Mouse (Mus musculus) retina, postnatal 1 day (tissue): ENCODE measurements at regions not wholly inside any gene's neighbourhood (a gene's known extent, or its start where the extent isn't known, plus 50 kb on each side); places are given as distances from the start of the nearest gene placed in this dataset.
A peak's percentile ranks its signal among the peaks of the same experiment; 100 is the strongest.

ENCODE experiments used
- DNase-seq: peaks from one replicate; pipeline ENCODE4 v3.0.0-alpha.2; 2012

GRCm38 (mm10) chr5:101120509-101121201 lies 275.1 kb downstream of the Gpat3 start:
- no peak for DNase-seq

DNA sequence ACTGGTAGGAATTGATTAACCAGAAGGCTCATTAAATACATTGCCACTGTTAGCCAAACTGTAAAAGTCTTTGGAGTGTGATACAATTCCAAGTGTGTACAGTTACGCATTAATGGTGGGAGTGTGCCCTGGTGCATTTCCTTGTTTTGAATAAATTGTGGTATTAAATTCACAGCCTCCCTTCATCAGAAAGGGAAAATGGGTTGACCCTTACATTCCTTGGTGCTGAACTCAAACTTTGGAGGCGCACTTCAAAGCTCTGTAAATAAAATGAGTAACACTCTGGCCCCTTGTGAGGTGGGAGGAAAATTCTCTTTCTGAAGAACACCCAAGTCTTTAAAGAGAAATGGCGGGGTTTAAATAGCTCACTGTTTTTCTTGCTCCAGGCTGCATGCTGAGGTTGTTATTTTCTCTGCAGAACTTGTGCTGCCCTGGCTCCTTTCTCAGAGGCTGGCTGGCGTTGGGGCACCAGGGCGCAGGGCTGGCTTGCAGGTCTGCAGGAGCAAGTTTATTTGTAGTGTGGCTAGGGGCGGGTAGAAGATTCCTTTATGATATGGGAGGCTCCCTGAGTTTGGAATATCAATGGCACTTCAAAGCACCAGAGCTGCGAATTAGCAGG lies 266.7 kb downstream of the Gpat3 start:
- DNase-seq = no peak

GRCm38 (mm10) chr5:101111619-101112018 lies 266.1 kb downstream of the Gpat3 start:
- no peak for DNase-seq

DNA sequence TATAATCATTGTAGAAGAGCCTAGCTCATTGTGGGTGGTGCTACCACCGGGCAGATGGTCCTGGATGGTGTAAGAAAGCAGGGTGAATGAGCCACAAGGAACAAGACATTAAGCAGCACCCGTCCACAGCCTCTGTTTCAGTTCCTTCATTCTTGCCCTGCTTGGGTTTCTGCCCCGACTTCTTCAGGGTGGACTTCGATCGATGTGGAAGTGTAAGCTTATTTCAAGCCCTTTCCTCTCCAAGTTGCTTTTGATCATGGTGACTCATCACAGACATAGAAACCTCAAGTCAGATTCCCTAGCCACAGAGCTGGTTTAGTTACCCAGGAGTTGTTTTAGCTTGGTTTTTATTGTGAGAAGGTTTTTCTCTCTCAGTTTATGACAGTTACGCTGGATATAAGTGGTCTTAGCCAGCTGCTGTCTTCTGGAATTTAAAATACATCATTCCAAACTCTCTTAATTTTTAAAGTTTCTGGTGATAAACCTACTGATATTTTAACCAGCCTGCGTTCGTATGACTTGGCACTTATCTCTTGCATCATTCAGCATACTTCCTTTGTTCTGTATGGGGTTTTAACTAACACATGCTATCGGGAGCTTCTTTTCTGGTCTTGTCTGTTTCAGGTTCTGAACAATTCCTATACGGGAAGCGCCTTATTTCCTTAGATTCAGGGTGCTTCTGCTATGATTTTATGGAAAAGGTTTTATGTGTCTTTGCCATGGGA lies 255.6 kb downstream of the Gpat3 start:
- DNase-seq = no peak

DNA sequence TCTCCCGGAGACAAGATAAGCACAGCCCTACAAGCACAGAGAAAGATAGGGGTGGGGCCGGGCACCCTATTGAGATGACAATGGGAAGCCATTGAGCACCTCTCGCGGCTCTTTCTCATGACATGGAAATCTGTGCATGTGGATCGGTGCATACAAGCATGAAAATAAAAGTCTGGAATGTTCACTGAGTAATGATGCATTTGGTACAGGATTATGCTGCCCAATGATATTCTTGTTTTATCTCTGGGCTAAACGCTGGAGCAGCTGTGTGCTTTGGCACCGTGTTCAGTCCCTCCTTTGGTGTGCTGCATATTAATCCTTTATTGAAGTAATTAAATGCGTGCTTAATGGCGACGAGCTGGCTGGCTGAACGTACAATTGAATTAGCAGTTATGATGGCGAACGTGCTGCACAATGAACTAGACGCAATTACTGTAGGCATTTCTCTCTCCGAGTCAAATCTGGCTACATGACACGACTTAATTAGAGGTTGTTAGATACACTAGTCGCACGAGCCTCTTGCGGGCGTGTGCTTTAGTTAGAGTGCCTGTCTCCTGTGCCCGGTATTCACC lies 245.6 kb downstream of the Gpat3 start:
- peak; percentile 71 for DNase-seq

DNA sequence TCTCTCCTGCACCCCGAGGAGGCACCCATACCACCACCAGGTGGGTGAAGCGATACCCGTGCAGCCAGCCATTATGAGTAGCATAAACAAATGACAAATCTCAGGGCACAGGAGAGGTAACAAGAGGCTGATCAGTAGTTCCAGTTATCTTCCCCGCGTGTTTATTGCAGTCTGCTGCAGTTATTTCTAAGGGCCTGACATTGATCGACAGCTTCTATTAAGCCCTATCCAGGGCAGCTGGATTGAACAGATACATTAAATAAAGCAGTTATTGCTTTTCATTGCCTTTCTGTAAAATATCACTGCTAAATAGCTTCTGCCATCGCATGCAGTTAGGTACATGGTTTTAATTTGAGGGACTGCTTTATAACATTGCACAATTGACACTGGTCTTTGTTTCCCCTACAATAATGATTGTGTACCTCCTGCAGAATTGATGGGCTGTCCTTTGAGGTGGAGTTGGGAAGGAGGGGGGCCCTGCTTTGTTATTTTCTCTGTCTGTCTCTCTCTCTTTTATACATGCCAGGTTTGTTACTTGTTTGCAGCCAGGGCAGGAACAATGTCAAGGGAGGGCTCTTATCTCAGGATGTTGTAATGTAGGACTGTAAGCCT lies 245.0 kb downstream of the Gpat3 start:
- DNase-seq = no peak

DNA sequence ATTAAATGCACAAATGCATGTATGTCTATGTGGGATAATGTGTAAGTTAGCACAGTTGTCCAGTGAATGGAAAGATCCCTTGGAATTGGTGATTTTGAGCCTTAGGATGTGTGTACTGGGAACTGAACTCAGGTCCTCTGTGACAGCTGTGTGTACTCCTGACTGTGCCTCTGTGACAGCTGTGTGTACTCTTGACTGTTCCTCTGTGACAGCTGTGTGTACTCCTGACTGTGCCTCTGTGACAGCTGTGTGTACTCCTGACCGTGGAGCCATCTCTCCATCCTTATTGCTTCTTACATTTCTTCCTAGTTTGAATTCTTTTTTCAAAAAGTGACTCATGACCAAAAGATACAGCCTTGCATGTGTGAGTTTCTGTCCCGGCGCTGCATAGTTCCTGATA lies 239.7 kb downstream of the Gpat3 start:
- no peak for DNase-seq

GRCm38 (mm10) chr5:101082611-101083010 lies 237.1 kb downstream of the Gpat3 start:
- no peak for DNase-seq

DNA sequence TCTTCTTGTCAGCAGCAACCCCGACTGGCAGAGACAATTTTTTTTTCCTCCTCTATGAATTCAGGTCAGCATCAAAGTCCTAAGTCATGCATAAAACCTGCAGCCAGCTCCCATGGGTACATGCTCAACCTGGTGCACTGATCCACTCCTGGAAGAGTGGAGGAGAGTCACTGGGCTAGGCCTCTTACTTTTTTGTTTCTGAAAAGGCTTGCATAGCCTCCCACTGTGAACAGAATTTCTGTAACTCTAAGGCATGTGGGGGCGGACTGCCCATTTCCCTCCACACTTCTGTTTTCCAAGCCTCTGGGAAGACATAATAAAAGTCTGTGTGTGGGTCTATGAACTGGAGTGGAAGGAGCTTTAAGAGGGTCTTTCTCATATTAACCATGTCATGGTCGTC lies 218.8 kb downstream of the Gpat3 start:
- DNase-seq = peak; percentile 10

DNA sequence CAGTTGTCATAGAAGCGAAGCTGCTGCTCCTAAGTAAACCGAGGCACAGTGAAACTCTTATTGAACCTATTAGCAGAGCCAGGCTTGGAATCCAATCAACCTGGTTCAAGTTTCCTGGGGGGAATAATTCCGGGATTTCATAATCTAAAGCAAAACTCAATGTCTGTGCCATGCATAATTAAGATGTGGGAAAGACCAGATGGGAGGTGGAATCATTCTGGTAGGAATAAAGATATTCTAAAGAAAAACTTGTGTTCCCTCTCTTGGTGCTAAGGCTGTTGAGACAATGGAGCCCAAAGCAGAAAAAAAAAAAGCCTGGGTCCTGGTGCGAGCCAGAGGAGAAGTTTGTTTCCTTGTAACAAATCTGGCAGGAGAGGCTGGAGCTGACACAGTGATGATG lies 217.7 kb downstream of the Gpat3 start:
- DNase-seq = no peak

- DNase-seq = no peak
These were observed 206.1 kb downstream of the Gpat3 start for GRCm38 (mm10) chr5:101051591-101051990.

DNA sequence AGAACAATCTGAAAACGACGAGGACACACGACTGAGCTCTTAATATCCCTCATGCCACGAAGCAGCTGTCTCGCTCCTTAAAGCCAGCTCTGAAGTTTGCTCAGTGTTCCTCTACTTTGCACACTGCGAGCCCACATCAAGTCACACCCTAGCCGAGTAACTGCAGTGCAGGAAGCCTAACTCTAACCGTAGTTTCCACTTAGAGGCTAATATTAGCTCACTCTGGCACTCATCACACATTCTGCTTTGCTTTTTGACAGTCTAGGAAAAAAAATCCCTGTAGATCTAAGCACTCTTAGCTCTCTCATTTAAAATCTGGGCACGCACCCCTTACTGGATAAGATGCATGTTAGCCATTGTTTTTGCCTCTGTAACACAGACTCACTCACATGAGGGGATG lies 195.0 kb downstream of the Gpat3 start:
- DNase-seq = no peak

- DNase-seq = no peak
These were observed 187.5 kb downstream of the Gpat3 start for GRCm38 (mm10) chr5:101032968-101033367.

DNA sequence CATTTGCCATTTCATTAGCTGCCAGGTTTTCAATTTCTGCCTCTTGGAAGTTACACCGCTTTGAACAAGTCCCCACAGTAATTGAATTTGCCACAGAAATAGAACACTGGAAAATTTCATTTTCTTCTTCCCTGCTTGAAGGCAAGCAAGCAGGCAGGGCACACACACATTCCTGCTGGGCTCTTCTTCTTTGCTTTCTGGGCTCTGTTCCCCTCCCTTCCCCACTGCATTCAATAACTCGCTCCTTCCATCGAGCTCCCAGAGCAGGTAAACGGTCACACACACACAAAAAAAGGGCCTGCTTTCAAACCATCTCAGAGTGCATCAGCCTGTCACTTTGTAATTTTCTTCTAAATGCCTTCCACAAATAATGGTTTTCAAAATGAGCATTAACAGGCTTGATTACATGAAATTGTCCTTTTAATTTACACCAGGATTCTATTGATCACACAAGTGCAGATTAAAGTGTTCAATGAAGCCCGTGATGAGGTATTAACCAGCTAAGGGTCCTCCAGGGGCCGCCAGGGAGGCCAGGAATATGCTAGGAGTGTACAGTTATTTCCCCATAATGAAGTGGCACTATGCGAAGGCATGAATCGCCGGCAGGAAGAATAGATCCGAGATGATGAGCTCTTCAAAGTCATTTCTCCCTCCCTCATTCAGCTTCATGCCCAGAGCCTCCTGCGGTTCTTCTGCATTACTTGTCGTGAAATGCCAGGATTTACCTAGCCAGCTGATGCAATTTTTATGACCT lies 186.8 kb downstream of the Gpat3 start:
- no peak for DNase-seq

DNA sequence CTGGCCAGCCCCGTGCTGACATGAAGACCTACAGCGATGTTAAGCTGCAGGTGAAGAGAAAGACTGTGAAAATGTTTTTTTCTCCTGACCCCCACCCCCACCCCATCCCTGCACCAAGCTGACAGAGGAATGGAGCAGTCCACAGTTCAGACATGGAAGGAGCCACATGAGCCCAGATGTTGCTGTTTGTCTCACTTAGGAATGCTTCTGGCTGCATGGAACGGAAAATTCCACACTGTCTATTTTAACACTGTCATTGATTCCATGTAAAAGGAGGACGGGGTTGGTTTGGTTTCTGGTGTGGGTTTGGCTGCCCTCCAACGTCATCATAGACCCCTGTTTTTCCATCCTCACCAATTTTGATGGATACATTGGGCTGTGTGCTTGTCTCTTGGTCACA lies 179.3 kb downstream of the Gpat3 start:
- DNase-seq = no peak

DNA sequence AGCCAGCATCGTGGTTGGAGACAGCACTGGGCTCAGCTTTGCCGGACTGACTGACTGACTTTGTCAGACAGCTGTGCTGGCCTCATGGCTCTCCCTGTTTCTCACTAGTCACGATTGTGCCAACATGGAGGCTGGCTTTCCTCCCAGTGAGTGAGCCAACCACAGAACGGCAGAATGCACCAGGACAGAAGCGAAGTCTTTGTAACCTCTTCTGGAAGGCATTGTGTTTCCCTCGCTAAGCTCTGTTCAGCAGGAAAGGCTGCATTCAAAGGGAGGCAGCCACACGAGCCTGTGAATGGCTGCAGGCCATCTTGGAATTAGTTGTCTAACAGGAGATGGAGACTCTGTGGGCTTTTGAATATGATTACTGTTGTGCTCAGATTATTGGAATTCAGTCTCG lies 178.3 kb downstream of the Gpat3 start:
- peak; percentile 4 for DNase-seq

- DNase-seq = peak; percentile 85
These were observed 175.3 kb downstream of the Gpat3 start for GRCm38 (mm10) chr5:101020784-101021183.

DNA sequence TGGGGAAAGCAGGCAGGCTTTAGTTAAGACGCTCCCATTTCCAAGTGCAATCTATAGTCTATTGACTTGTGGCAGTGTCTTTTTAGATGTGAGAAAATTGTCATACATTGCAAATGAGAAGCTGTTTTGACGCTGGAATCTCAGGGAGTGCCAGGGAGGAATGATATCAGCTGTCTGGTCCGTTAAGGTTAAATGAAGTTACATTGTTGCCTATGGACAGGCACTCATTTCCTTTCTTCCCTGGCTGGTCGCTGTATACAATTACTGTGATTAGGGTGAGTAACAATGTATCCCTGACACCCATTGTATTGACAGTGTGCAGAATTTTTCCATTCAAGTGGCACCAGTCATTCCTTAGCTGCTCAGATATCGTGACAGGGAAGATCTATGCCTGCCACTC lies 168.3 kb downstream of the Gpat3 start:
- DNase-seq = no peak

DNA sequence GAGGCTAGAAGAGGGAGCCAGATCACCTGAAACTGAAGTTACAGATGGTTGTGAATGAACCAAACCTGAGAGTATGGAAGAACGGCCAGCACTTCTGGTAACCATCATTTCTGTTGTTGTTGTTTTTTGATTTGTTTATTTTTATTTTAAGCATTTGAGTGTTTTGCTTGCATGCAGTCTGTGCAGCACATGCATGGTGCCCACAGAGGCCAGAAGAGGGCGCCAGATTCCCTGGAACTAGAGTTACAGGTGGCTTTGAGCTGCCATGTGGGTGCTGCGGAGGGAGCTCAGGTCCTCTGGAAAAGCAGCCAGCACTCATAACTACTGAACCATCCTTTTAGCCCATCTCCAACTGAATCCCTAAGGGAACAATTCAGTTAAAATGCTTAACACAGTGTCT lies 159.7 kb downstream of the Gpat3 start:
- no peak for DNase-seq

DNA sequence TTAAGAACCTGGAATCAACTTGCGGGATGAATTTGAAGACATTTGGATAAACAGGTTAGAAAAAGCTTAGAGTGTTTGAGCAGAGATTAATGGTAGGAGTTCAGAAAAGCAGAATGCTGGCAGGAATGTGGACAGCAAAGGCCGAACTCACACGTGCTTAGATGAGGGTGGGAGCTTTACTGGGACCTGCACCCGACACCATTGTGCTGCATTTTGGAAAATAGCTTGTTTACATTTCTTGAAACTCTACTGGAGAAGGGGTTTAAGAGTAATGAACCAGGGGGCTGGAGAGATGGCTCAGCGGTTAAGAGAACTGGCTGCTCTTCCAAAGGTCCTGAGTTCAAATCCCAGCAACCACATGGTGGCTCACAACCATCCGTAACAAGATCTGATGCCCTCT lies 154.9 kb downstream of the Gpat3 start:
- no peak for DNase-seq

DNA sequence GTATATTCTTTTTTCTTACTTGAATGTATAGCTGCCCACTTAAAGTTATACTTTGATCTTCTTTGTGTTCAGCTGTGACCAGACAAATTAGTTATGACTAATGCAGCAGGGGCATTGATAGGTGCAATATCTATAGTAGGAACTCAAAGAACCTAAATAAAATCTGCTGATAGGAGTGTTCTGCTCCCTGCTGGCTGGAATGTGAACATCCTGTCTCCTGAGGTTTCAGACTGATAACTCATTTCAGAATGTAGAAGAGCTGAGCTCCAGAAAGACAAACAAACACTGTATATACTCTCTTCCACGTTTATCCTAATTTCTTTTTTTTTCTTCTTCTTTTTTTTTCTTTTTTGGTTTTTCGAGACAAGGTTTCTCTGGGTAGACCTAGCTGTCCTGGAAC lies 146.9 kb downstream of the Gpat3 start:
- peak; percentile 9 for DNase-seq

DNA sequence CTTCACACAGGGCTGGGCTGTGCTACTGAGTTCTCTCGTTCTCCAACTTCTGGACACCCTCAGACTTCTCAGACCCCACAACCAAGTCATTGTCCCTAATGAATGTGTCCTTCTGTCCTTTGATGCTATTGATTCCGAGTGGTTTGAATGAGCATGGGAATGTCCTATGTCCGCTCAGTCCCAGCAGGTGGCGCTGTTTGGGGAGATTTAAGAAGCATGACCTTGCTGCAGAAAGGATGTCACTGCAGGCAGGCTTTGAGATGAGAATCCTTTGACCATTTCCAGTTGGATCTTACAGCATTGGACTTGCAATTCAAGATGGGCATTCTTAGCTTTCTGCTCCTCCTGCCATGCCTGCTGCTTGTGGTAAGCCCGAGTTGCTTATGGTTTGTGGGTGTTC lies 146.1 kb downstream of the Gpat3 start:
- DNase-seq = peak; percentile 77

- DNase-seq = peak; percentile 4
These were observed 137.0 kb downstream of the Gpat3 start for GRCm38 (mm10) chr5:100982573-100982936.
